Mouse (Mus musculus): ENCODE data around the gene Tirap. TPM values are rescaled to one million over a fixed set of nuclear protein-coding genes. Genes with fewer than 3 reads are reported as not detected.

The Tirap gene
- polyA plus RNA-seq, 1 experiment from 2014 or later = 15.3 TPM

- peak within 1 kb of the TSS; percentile 83 for H3K4me3 ChIP-seq
- no peaks in the 10 kb centered on the region for H3K9me3 ChIP-seq
- H3K27me3 ChIP-seq (ENCODE audit: insufficient read depth, poor library complexity, severe bottlenecking) = no peaks in the 10 kb centered on the region
- WGBS = under 1% methylated on average over 72 of the region's 72 CpGs
- H3K4me1 ChIP-seq = peaks cover 15% of the 10 kb centered on the region
- H3K36me3 ChIP-seq = peaks cover 64% of the 10 kb centered on the region
- DNase-seq (ENCODE audit: low spot score) = peak; percentile 99
- H3K27ac ChIP-seq = peak within 1 kb of the TSS; percentile 94
Measured at GRCm38 (mm10) chr9:35210542-35211474, 10.7 kb upstream of the Tirap start, which contains the start of gene Foxred1. Gene Foxred1, minus strand, starts transcription at chr9:35211055.

- 92% methylated on average over 2 of the region's 2 CpGs for WGBS
- peaks cover 52% of the 10 kb centered on the region for H3K36me3 ChIP-seq
- DNase-seq (ENCODE audit: low spot score) = no peak
Measured at GRCm38 (mm10) chr9:35204421-35204820, 4.3 kb upstream of the Tirap start.

GRCm38 (mm10) chr9:35203536-35203935 lies 3.4 kb upstream of the Tirap start:
- Histone ChIP-seq H3K27ac (no peak overlapping the region), H3K27me3 (ENCODE audit: insufficient read depth, poor library complexity, severe bottlenecking) (no peaks in the 10 kb centered on the region), H3K9me3 (no peaks in the 10 kb centered on the region), H3K36me3 (peaks cover 47% of the 10 kb centered on the region), H3K4me3 (no peak overlapping the region), H3K4me1 (peaks cover 31% of the 10 kb centered on the region)
- 37% methylated on average over 3 of the region's 3 CpGs for WGBS
- no peak for DNase-seq (ENCODE audit: low spot score)

More at GRCm38 (mm10) chr9:35204421-35204820, 4.3 kb upstream of the Tirap start:
- Histone ChIP-seq H3K9me3 (no peaks in the 10 kb centered on the region), H3K27me3 (ENCODE audit: insufficient read depth, poor library complexity, severe bottlenecking) (no peaks in the 10 kb centered on the region), H3K4me3 (no peak overlapping the region), H3K27ac (no peak overlapping the region), H3K4me1 (peaks cover 26% of the 10 kb centered on the region)

DNA sequence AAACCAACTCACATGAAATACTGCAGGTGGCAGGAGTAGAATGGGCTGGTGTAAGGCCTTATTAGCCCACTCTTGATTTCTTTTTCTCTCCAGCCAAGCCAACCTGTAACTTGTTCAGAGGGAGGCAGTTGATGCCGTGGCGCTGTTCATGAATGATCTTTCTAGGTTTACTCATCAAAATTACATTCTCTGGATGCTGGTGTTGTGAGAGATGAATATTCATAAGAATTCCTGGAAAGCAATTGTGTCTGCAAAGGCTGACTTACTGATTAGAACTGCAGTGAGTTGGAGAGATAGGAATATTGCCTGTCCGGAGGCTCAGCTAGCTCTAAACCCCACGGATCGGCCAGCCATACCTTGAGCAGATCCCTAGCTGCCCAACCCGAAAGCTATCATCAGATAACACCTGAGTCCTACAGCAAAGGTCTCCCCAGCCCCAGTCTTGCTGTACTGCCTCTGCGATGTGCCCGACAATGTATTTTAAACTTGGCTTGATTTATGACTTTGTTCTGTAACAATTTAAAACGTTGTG lies 504 bp upstream of the Tirap start:
- H3K4me3 ChIP-seq = peak overlapping the region; percentile 81
- peak overlapping the region; percentile 92 for H3K27ac ChIP-seq
- no peak for DNase-seq (ENCODE audit: low spot score)
- H3K27me3 ChIP-seq (ENCODE audit: insufficient read depth, poor library complexity, severe bottlenecking) = no peaks in the 10 kb centered on the region
- no peaks in the 10 kb centered on the region for H3K9me3 ChIP-seq
- peaks cover 18% of the 10 kb centered on the region for H3K36me3 ChIP-seq
- 58% methylated on average over 9 of the region's 9 CpGs for WGBS
- H3K4me1 ChIP-seq = peaks cover 31% of the 10 kb centered on the region

GRCm38 (mm10) chr9:35198945-35199771 lies 933 bp downstream of the Tirap start:
- no peaks in the 10 kb centered on the region for H3K9me3 ChIP-seq
- peak overlapping the region; percentile 81 for H3K4me3 ChIP-seq
- 23% methylated on average over 18 of the region's 18 CpGs for WGBS
- peak overlapping the region; percentile 92 for H3K27ac ChIP-seq
- peaks cover 29% of the 10 kb centered on the region for H3K4me1 ChIP-seq
- DNase-seq (ENCODE audit: low spot score) = no peak
- H3K36me3 ChIP-seq = peaks cover 4% of the 10 kb centered on the region; the same call in 1 of the 2 replicates
- H3K27me3 ChIP-seq (ENCODE audit: insufficient read depth, poor library complexity, severe bottlenecking) = no peaks in the 10 kb centered on the region

GRCm38 (mm10) chr9:35198351-35198750 lies 1.7 kb downstream of the Tirap start:
- no peaks in the 10 kb centered on the region for H3K27me3 ChIP-seq (ENCODE audit: insufficient read depth, poor library complexity, severe bottlenecking)
- no peaks in the 10 kb centered on the region for H3K36me3 ChIP-seq
- H3K4me1 ChIP-seq = peaks cover 25% of the 10 kb centered on the region
- no peak overlapping the region for H3K27ac ChIP-seq
- WGBS = 79% methylated on average over 10 of the region's 10 CpGs
- no peak overlapping the region for H3K4me3 ChIP-seq
- DNase-seq (ENCODE audit: low spot score) = no peak
- H3K9me3 ChIP-seq = no peaks in the 10 kb centered on the region

DNA sequence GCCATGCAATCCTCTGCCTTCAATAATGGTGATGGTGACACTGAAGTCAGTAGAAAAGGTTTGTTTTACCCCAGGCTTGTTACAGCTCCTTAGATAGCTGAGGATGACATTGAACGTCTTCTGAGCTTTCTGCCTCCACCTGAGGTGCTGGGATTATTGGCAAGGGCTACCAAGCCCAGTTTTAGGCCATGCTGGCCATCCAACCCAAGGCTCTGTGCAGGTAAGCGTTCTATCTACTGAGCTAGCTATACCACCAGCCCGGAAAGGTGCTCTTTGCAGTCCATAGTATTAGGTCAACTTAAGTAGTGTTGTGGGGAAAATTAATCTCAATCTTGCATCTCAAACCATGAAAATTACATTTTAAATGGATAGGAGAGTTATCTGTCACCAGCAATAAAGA lies 2.5 kb downstream of the Tirap start:
- no peaks in the 10 kb centered on the region for H3K27me3 ChIP-seq (ENCODE audit: insufficient read depth, poor library complexity, severe bottlenecking)
- H3K4me1 ChIP-seq = peaks cover 19% of the 10 kb centered on the region
- no peaks in the 10 kb centered on the region for H3K9me3 ChIP-seq
- no peak overlapping the region for H3K4me3 ChIP-seq
- WGBS = 83% methylated on average over 3 of the region's 3 CpGs
- no peak for DNase-seq (ENCODE audit: low spot score)
- H3K27ac ChIP-seq = no peak overlapping the region
- H3K36me3 ChIP-seq = no peaks in the 10 kb centered on the region

- Histone ChIP-seq H3K9me3 (no peaks in the 10 kb centered on the region), H3K27me3 (ENCODE audit: insufficient read depth, poor library complexity, severe bottlenecking) (no peaks in the 10 kb centered on the region), H3K4me1 (0 out of 2 replicates have a peak, but pooled peaks cover 2% of the 10 kb centered on the region), H3K4me3 (no peak overlapping the region), H3K27ac (no peak overlapping the region), H3K36me3 (peaks cover 22% of the 10 kb centered on the region)
- DNase-seq (ENCODE audit: low spot score) = no peak
- WGBS = 81% methylated on average over 3 of the region's 3 CpGs
Measured at GRCm38 (mm10) chr9:35194048-35194447, 6.0 kb downstream of the Tirap start.

GRCm38 (mm10) chr9:35192983-35193542 lies 7.0 kb downstream of the Tirap start:
- H3K9me3 ChIP-seq = no peaks in the 10 kb centered on the region
- 76% methylated on average over 11 of the region's 11 CpGs for WGBS
- peaks cover 31% of the 10 kb centered on the region for H3K36me3 ChIP-seq
- no peak overlapping the region for H3K4me3 ChIP-seq
- H3K27me3 ChIP-seq (ENCODE audit: insufficient read depth, poor library complexity, severe bottlenecking) = no peaks in the 10 kb centered on the region
- no peaks in the 10 kb centered on the region for H3K4me1 ChIP-seq
- no peak for DNase-seq (ENCODE audit: low spot score)
- no peak overlapping the region for H3K27ac ChIP-seq

DNA sequence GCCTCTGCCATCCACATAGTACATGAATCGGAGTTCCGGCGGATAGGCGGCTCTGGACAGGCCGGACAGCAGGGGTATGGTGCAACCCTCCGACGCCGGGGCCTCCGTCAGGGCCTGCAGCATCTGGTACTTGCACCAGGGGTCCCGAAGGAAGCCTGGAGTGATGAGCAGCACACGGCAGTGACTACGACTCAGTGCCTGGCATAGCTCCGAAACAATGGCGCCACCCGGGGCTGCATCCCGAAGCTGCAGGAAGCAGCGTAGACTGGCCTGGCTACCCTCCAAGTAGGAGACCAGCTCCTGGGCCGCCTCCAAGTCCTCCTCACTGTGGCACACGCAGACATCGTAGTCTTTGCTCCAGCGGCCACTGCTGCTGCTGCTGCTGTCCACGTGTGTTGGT lies 11.4 kb downstream of the Tirap start:
- Histone ChIP-seq H3K36me3 (peaks cover 48% of the 10 kb centered on the region), H3K4me1 (no peaks in the 10 kb centered on the region), H3K4me3 (no peak overlapping the region), H3K27ac (no peak overlapping the region), H3K27me3 (ENCODE audit: insufficient read depth, poor library complexity, severe bottlenecking) (no peaks in the 10 kb centered on the region), H3K9me3 (no peaks in the 10 kb centered on the region)
- 78% methylated on average over 22 of the region's 22 CpGs for WGBS
- no peak for DNase-seq (ENCODE audit: low spot score)

DNA sequence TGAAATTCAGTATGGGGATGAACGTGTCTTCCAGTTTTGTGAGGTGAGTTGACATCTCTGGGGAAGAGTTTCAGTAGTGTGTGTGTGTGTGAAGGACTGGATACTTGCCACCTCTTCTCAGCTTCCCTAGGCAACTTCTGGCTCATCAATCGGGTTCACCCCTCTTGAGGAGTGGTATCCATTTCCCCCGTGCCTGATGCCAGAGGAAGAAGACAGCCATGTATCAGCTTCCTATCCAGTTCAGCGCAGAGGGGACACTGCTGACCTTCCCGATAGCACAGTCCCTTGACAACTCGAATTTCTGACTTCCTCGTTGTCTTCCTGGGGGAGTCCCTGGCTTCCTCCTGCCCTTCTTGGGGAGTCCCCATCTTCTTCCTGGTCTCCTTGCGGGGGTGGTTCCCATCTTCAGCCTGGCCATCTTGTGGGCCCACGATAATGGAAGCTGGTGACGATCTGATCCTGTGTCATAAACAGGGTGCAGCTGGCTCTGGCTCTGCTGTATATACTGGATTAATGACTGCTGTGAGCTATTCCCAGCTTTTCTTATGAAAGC lies 12.7 kb downstream of the Tirap start:
- Histone ChIP-seq H3K27me3 (ENCODE audit: insufficient read depth, poor library complexity, severe bottlenecking) (no peaks in the 10 kb centered on the region), H3K4me3 (no peak overlapping the region), H3K27ac (no peak overlapping the region), H3K4me1 (no peaks in the 10 kb centered on the region), H3K9me3 (no peaks in the 10 kb centered on the region), H3K36me3 (peaks cover 48% of the 10 kb centered on the region)
- 88% methylated on average over 10 of the region's 10 CpGs for WGBS
- no peak for DNase-seq (ENCODE audit: low spot score)

- 83% methylated on average over 3 of the region's 4 CpGs for WGBS
- no peak overlapping the region for H3K4me3 ChIP-seq
- H3K9me3 ChIP-seq = no peaks in the 10 kb centered on the region
- peaks cover 47% of the 10 kb centered on the region for H3K36me3 ChIP-seq
- no peak overlapping the region for H3K27ac ChIP-seq
- no peaks in the 10 kb centered on the region for H3K27me3 ChIP-seq (ENCODE audit: insufficient read depth, poor library complexity, severe bottlenecking)
- H3K4me1 ChIP-seq = no peaks in the 10 kb centered on the region
- no peak for DNase-seq (ENCODE audit: low spot score)
Measured at GRCm38 (mm10) chr9:35186430-35186829, 13.7 kb downstream of the Tirap start.
